Mouse (Mus musculus) lung, adult 2 months (tissue): ENCODE measurements around the gene 2200002J24Rik.

ENCODE experiments used
- CTCF ChIP-seq: fragments of 200-500 bp; IDR thresholded peaks from 2 replicates; pipeline ENCODE4 v1.5.1; 2011; ENCODE audit warnings: mild to moderate bottlenecking, low read length, control low read depth; ENCODE audit not compliant: insufficient read depth
- POLR2A ChIP-seq: fragments of 200-500 bp; IDR thresholded peaks from 2 replicates; pipeline ENCODE4 v1.6.1; 2011; ENCODE audit warnings: low read depth, mild to moderate bottlenecking, control low read depth, low read length, borderline replicate concordance; ENCODE audit errors: extremely low read depth

- no peak for TF ChIP-seq CTCF
- TF ChIP-seq POLR2A = no peak
Measured at GRCm38 (mm10) chr7:30664529-30665200, 34.1 kb upstream of the 2200002J24Rik start, which contains the start of gene Haus5.
